Mouse (Mus musculus) G1E-ER4 (cell line): ENCODE data around the gene Ptpn11. TPM values are rescaled to one million over a fixed set of nuclear protein-coding genes. Genes with fewer than 3 reads are reported as not detected.

ENCODE experiments used
- GATA1 ChIP-seq: IDR thresholded peaks from one replicate; pipeline ENCODE4 v1.8.0; 2012; ENCODE audit warnings: low read length, inconsistent platforms
- polyA plus RNA-seq: library from polyadenylated mRNA; stranded (reverse); fragments of >175 nt; gene quantifications from 2 replicates; pipeline ENCODE4 v1.2.3, GENCODE M21; 2012

Gene Ptpn11
- polyA plus RNA-seq, 1 experiment = 29.3 TPM

GRCm38 (mm10) chr5:121087733-121088132 lies 103.5 kb downstream of the Ptpn11 start:
- TF ChIP-seq GATA1 = no peak

DNA sequence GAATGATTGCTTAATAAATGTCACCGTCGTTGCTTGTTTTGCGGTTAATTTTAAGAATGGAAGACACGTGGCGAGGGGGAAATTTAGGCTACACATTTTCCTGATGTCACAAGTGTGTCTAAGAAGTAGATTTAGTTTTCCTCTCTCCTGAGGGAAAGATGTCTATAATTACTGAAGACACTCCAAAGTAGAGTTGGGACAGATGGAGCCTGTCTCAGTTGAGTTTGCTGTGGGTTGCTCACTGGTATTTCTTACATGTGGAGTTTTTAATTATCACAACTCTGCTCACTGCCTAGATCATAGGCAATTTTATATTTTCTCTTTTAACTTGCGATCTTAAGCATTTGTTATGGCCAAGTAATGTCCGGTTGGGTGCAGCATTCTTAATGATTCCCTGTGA lies 108.6 kb downstream of the Ptpn11 start:
- TF ChIP-seq GATA1 = no peak

GRCm38 (mm10) chr5:121081754-121082153 lies 109.4 kb downstream of the Ptpn11 start:
- TF ChIP-seq GATA1 = no peak

Other genes starting within 250 kb of the Ptpn11 start
- not detected in 2 replicates for gene Rph3a, start 181.3 kb downstream of the Ptpn11 start, polyA plus RNA-seq
- 121 and 756 TPM in 2 replicates for gene Rpl6, start 13.1 kb upstream of the Ptpn11 start, polyA plus RNA-seq
- 15.6 and 19.3 TPM in 2 replicates for gene Hectd4, start 28.8 kb upstream of the Ptpn11 start, polyA plus RNA-seq
- gene Trafd1, start 194.2 kb upstream of the Ptpn11 start, polyA plus RNA-seq = 14.7 and 17.8 TPM in 2 replicates
- 5.2 and 5.3 TPM in 2 replicates for gene Naa25, start 206.5 kb upstream of the Ptpn11 start, polyA plus RNA-seq